In the genomic region with DNA sequence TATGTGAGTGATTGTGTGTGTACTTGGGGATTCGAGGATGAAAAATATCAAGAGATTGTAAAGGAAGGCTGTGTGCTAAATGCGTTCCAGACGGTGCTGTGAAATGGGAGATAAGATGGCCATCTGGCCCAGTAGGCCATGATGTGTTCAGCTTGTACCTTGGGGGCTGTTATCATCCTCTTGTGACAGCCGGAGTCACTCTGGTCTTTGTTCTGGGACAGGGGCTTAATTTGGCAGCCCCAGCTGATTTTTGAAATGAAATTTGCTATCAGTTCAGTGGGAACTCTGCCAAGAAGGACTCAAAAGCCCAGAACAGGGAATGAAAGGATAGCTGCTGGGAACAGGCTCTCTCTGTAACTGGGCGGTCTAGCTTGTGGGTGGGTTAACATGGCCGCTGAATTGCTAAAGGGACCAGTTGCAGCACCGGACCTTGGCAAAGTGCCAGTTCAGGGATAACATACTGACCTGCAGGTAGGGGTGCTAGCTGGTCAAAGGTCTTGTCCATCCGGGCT, we compare ENCODE assay signal across 9 mouse cellular contexts.
A peak's percentile ranks its signal among the peaks of the same experiment; 100 is the strongest.
DNase-seq lines count a peak whose midpoint lies in the region; ATAC-seq lines count a peak whose summit lies in the region.
"Had no signal": no experiment of that assay in that cellular context is flagged by ENCODE, and none has a peak within 500 bp of the region (broad histone marks: within the 10 kb centered on the region; RNA-seq: fewer than 3 reads in every experiment).

No protein-coding gene starts in this region.

- DNase-seq in adrenal gland, adult (ENCODE audit: inconsistent age in 2 of 2, low spot score in 1 of 2) = peak; percentile 57 to 65
- no peak for DNase-seq in adrenal gland, postnatal 10 days
- peak; percentile 39 for DNase-seq in embryonic facial prominence, embryonic 10.5 days (ENCODE audit: low spot score)
- peak; percentile 85 to 88 for DNase-seq in heart, postnatal 10 days
- peak; percentile 88 to 91 for DNase-seq in kidney, postnatal 25 days
- DNase-seq in thymus, postnatal 14 days = no peak
- no peak for DNase-seq in ovary, postnatal 10 days (ENCODE audit: low spot score)

- peaks cover 53% of the 10 kb centered on the region for H3K4me1 ChIP-seq in embryonic facial prominence, embryonic 10.5 days
- peaks cover 50% of the 10 kb centered on the region for H3K4me1 ChIP-seq in midbrain, embryonic 13.5 days (replicated peaks)

- H3K9ac ChIP-seq in midbrain, embryonic 13.5 days (replicated peaks) = no peak overlapping the region

- no peak overlapping the region for H3K4me2 ChIP-seq in midbrain, embryonic 13.5 days (replicated peaks)

- 59% methylated on average over 8 of the region's 8 CpGs for WGBS in embryonic facial prominence, embryonic 10.5 days
- 37% methylated on average over 8 of the region's 8 CpGs for WGBS in midbrain, embryonic 13.5 days

- H3K4me3 ChIP-seq in embryonic facial prominence, embryonic 10.5 days = no peak overlapping the region
- no peak overlapping the region for H3K4me3 ChIP-seq in midbrain, embryonic 13.5 days (replicated peaks)
- H3K4me3 ChIP-seq: myocyte had no signal

- intact Hi-C loops in heart, postnatal 10 days (cut with DNase I) = loop anchor here (2.0 kb wide), 1 partner anchor 23 kb away; no protein-coding TSS in a partner anchor

- no peaks in the 10 kb centered on the region for H3K27me3 ChIP-seq in embryonic facial prominence, embryonic 10.5 days (replicated peaks; ENCODE audit: low read depth, poor library complexity, severe bottlenecking)
- H3K27me3 ChIP-seq in midbrain, embryonic 13.5 days = no peaks in the 10 kb centered on the region

- no peaks in the 10 kb centered on the region; the same call in 1 of the 2 replicates for H3K9me3 ChIP-seq in embryonic facial prominence, embryonic 10.5 days
- H3K9me3 ChIP-seq in midbrain, embryonic 13.5 days = peaks cover 2% of the 10 kb centered on the region; the same call in 1 of the 2 replicates

- H3K36me3 ChIP-seq in embryonic facial prominence, embryonic 10.5 days (replicated peaks) = peaks cover 15% of the 10 kb centered on the region
- peaks cover 7% of the 10 kb centered on the region for H3K36me3 ChIP-seq in midbrain, embryonic 13.5 days

- H3K27ac ChIP-seq in embryonic facial prominence, embryonic 10.5 days (replicated peaks) = peak overlapping the region; percentile 78
- H3K27ac ChIP-seq in midbrain, embryonic 13.5 days = peak overlapping the region; percentile 85

- ATAC-seq in midbrain, embryonic 13.5 days = peak; percentile 72; the same call in 1 of the 2 replicates

Comparison
In these comparisons a context has a peak if more than half of its experiments do, and no peak if none do; other contexts are left out.
1. DNase-seq: peak in adrenal gland, adult (2 of 2), embryonic facial prominence, embryonic 10.5 days (single experiment), heart, postnatal 10 days (2 of 2) and kidney, postnatal 25 days (2 of 2); none in adrenal gland, postnatal 10 days (single experiment), thymus, postnatal 14 days (single experiment) and ovary, postnatal 10 days (single experiment).